Mouse (Mus musculus) kidney, postnatal 4 days (tissue): ENCODE measurements around the gene Ociad1.
"Not testable (repeated sequence)": the region's sequence is repeated elsewhere in the genome, so short reads cannot be mapped to it uniquely, and the experiment has no call there.

Source experiments
- DNase-seq, 2 experiments: peaks; one replicate each; pipeline ENCODE4 v3.0.0; 2021; ENCODE audit warnings: mixed read lengths in 2 of 2

Ociad1 gene

GRCm38 (mm10) chr5:73286603-73287002 is 6.0 kb upstream of the Ociad1 start:
- DNase-seq, result no peak

- DNase-seq, result no peak
Observed at GRCm38 (mm10) chr5:73289900-73290299, 2.7 kb upstream of the Ociad1 start.

- DNase-seq, result no peak
Observed at GRCm38 (mm10) chr5:73293458-73293827, 859 bp downstream of the Ociad1 start.

DNA sequence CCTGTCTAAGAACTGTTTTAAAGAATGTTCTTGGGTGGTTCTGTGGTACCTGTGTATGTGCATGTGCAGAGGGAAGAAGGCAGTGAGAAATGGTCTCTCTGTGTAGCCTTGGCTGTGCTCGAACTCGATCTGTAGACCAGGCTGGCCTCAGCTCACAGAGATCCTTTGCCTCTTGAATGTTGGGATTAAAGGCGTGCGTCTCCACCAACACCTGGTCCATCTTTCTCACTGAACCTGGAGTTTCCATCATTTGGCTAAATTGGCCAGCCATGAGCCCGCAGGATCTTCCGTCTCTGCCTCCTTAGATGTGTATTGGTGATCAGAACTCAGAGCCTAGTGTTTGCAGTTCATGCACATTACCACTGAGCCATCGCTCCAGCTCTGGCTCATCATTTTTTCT is 2.4 kb downstream of the Ociad1 start:
- DNase-seq, result no peak

- DNase-seq, result no peak
Observed at GRCm38 (mm10) chr5:73295916-73296315, 3.3 kb downstream of the Ociad1 start.

DNA sequence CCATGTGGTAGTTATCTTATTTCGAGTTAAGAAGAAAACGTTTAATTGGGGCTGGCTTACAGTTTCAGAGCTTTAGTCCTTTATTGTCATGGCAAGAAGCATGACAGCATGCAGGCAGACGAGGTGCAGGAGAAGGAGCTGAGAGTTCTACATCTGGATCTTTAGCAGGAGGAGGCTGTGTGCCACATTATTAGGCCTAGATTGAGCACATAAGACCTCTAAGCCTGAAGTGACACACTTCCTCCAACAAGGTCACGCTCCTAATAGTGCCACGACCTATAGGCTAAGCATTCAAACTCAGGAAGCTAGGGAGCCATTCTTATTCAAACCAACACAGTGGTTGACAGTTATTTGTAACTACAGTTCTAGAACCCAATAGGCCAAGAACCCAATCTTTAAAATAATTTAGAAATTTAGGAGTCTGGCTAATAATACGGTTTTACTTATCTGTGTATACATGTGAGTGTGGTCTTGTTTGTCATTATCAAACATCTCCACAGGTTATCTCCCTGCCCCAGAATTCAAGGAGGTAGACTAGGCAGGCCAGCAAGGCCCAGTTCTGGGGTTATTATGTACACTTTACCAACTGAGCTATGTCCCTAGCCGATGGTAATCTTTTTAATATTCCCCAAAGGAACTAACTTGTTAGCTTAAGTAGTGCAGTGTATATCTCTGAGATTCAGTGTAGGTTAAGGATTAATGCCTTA is 9.2 kb downstream of the Ociad1 start:
- DNase-seq, result no peak

DNA sequence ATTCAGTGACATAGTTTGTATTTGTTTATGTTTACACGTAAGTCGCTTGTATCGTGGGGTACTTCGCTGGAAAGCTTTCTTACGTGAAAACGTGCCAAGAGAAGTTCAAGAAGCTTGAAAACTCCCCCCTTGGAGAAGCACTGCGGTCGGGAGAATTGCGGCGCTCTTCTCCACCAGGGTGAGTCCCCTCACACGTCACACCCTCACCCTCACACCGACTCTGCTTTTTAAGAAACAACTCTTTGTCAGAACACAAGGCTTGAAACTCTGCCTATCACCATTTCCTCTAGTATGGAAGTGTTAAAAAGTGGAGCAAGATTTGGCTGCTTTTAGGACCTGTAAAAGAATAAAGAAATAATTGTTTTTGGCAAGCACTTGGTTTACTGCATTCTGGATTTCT is 11.9 kb downstream of the Ociad1 start:
- DNase-seq, result no peak

DNA sequence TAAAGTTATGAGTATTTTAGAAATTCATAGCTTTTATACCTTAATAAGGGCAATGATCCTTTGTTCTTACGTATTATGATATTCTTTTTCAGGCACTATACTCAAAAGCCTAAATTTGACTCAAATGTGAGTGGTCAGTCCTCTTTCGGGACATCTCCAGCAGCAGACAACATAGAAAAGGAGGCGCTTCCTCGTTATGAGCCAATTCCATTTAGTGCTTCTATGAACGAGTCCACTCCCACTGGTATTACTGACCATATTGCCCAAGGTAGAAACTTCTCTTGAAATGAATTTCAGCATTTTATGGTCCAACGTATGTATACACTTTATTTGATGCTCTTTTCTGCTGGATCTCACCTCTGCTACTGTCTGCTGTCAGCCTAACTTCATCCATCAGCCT is 13.9 kb downstream of the Ociad1 start:
- DNase-seq, result no peak

GRCm38 (mm10) chr5:73307297-73307696 is 14.7 kb downstream of the Ociad1 start:
- DNase-seq, result no peak

DNA sequence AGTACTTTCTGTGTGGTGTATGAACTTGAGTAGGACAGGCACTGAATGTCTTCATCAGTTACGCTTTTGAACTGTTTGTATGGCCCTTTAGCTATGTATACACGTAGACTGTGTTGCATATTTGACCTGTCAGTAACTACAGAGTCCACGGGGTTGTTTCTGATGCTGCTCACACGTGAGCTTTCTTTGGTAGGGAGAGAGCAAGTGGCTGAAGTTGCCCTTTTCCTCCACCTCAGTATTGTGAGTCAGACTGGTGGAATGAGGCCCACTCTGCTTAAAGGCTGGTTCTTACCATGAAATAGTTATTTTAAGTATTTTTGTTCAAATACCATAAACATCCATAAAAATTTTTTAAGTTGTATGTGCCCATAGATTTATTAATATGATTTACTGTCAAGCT is 16.9 kb downstream of the Ociad1 start:
- no peak for DNase-seq

DNA sequence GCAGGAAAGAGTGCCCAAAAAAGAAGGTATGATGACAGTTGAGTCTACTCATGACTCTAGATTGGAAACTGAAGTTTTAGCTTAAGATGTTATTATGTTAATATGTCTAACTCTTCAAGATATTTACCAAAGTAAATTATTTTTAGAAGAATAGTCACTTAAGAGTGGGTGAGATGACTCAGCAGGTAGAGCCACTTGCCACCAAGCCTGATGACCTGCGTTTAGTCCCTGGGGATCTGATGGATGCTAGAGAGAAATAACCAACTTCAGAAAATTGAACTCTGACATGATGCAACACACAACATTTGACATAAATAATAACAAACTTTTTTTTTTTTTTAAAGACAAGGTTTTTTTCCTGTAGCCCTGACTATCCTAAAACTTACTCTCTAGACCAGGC is 17.8 kb downstream of the Ociad1 start:
- no peak for DNase-seq

DNA sequence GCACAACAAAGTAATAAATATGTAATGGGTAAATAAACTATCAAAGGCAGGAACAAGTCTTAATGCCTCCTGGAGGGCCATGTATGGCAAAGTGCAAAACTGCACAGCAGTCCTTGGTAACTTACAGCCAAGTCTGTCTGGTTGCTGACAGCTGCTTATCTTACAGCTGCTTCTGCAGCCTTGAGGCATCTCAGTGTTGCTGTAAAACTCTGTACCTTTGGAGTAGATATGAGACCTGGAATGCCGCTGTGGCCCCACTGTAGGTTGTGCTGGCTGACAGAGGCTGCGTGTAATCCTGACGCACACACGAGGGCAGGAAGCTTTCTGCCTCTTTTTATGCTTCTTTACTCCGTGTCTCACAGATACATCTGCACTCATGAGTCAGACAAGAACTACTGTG is 18.9 kb downstream of the Ociad1 start:
- no peak for DNase-seq

- no peak for DNase-seq
Observed at GRCm38 (mm10) chr5:73313591-73313990, 21.0 kb downstream of the Ociad1 start.

GRCm38 (mm10) chr5:73314654-73315053 is 22.1 kb downstream of the Ociad1 start:
- DNase-seq, result no peak

GRCm38 (mm10) chr5:73319306-73319705 is 26.7 kb downstream of the Ociad1 start:
- no peak for DNase-seq

DNA sequence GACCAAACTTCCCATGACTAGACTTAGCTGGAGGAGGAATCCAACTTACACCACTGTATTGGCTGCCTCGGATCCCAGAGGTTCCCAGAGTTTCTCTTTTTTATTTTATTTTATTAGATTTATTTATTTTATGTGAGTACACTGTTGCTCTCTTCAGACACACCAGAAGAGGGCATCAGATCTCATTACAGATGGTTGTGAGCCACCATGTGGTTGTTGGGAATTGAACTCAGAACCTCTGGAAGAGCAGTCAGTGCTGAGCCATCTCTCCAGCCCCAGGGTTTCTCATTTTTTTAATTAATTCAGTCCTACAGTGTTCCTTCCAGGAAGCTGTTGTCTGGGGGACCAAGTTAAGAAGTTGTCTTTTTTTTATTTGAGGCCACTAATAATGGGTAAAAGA is 30.1 kb downstream of the Ociad1 start:
- DNase-seq, result not testable (repeated sequence)

- no peak for DNase-seq
Observed at GRCm38 (mm10) chr5:73323602-73324001, 31.0 kb downstream of the Ociad1 start.

- DNase-seq, result no peak
Observed at GRCm38 (mm10) chr5:73324526-73325170, 32.1 kb downstream of the Ociad1 start.

- DNase-seq, result no peak
Observed at GRCm38 (mm10) chr5:73331002-73331401, 38.4 kb downstream of the Ociad1 start.

GRCm38 (mm10) chr5:73336448-73336847 is 43.9 kb downstream of the Ociad1 start:
- DNase-seq, result no peak

DNA sequence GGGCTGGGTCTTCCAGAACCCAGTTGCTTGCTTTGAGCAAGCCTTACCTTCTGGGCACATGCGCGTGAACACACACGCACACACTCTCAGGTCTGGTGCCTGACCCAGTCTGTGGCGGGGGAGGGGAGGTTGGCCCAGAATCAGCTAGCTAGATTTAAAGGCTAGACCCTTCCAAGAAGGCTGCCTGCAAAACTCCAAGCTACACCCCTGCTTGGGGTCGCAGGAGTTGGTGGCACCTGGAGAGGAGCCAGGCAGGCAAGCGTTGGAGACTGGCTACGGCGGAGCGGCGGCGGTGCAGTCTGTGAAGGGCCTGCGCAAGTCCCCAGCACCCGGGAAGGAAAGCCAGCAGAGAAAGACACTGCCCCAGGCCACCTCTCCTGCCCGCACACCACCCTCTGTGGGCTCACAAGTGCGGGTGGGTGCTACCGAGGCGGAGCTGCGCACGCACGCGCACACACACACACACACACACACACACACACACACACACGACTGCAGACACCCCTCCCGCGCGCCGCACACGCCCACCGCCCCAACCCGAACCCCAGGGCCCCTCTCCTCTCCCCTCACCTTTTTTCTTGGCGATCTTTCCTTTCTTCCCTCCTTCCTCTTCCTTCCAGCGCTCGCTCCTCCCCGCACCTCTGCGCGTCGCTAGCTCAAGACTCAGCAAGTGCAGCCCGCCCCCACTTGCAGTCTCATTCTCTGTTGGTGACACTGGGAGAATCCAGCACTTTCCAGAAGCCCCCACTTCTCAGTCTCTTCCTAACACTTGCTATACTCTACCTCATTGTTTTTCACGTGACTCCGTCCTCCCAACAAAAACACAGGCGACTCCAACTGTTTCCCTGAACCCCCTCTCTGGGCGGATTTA is 45.6 kb downstream of the Ociad1 start:
- DNase-seq, result peak; percentile 58 to 64

DNA sequence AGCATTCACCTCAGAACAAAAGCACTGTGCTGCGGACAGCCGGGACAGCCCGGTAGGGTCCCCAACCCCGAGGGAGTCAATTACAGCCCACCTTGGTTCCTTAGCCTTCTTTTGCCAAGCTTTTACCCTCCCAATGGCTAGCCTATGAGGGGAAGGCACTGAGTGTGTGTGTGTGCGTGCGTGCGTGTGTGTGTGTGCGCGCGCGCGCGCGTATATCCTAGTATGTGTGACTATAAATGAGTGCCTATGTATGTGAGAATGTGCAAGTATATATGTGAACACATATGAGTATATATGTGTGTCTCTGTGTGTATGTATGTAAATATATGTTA is 46.2 kb downstream of the Ociad1 start:
- no peak for DNase-seq

- DNase-seq, result no peak
Observed at GRCm38 (mm10) chr5:73339779-73340722, 47.5 kb downstream of the Ociad1 start.
